Mouse (Mus musculus) embryonic fibroblast, embryonic 13.5 days (primary cell): ENCODE measurements around the gene Paxx.
A peak's percentile ranks its signal among the peaks of the same experiment; 100 is the strongest.

Experiments used
- CTCF ChIP-seq: IDR thresholded peaks from 2 replicates; pipeline ENCODE4 v1.5.1; 2011; ENCODE audit warnings: mild to moderate bottlenecking, control low read depth, low read length, moderate library complexity, borderline replicate concordance; ENCODE audit not compliant: insufficient read depth
- POLR2A ChIP-seq: IDR thresholded peaks from 2 replicates; pipeline ENCODE4 v1.6.1; 2011; ENCODE audit warnings: low read depth, mild to moderate bottlenecking, control low read depth, low read length, moderate library complexity

- TF ChIP-seq CTCF = no peak
- TF ChIP-seq POLR2A = peak; percentile 78
These were observed 39.9 kb upstream of the Paxx start, which contains the start of gene Fbxw5 for GRCm38 (mm10) chr2:25500576-25501405.
